In the genomic region with DNA sequence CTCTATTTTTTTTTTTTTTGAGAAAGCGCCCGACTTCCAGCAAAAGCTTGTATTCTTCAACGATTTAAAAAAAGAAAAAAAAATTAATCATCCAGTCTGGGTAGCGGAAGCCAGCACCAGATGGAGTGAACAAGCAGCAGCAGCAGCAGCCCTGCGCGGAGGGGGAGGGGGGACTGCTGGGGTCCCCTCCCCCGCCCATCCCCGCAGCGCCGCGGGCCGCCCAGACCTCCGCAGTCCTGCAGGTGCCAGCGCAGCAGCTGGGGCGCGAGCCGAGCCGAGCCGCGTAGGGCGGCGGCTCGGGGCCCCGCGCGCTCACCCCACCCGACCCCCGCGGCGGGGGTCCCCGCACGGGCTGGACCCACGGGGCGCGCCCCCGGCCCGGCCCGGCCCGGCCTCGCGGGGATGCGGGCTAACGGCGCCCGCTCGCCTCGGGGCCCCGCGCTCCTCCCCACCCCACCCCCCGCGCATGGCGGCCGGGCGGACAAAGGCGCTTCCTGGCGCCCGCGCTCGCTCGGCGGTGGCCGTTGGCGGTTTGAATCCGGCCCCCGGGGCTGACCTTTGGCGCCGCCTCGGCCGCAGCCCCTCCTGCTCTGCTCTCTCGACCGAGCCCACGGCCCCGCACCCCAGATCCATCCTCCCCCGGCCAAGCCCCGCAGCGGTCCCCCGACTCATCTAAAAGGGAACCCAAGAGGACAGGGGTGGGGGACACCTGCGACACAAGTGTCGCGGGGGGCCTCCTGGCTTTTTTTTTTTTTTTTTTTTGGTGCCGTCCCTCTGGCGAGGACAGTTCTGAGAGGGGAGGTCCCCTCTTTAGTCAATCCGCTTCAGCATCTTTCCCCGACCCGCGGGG, we compare ENCODE assay signal across 9 mouse cellular contexts. TPM values are rescaled to one million over a fixed set of nuclear protein-coding genes. Genes with fewer than 3 reads are reported as not detected.
A peak's percentile ranks its signal among the peaks of the same experiment; 100 is the strongest.
DNase-seq lines count a peak whose midpoint lies in the region; TF ChIP-seq lines count a peak whose summit lies in the region.
"Had no signal": no experiment of that assay in that cellular context is flagged by ENCODE, and none has a peak within 500 bp of the region (broad histone marks: within the 10 kb centered on the region; RNA-seq: fewer than 3 reads in every experiment).

No protein-coding gene starts in this region.

- TF ChIP-seq CTCF in brain, embryonic 14.5 days (IDR thresholded peaks at IDR 0.05; ENCODE audit: borderline replicate concordance, extremely low read depth, insufficient read depth, insufficient read length) = no peak
- TF ChIP-seq CTCF in layer of hippocampus, adult 2 months (conservative IDR thresholded peaks at IDR 0.05) = no peak

- H3K27me3 ChIP-seq in forebrain, embryonic 10.5 days (ENCODE audit: poor library complexity, severe bottlenecking) = no peaks in the 10 kb centered on the region

- H3K36me3 ChIP-seq in forebrain, embryonic 10.5 days (replicated peaks) = peaks cover 35% of the 10 kb centered on the region

- H3K9me3 ChIP-seq in forebrain, embryonic 10.5 days = no peaks in the 10 kb centered on the region

- H3K4me3 ChIP-seq in forebrain, embryonic 10.5 days = peak overlapping the region; percentile 88
- H3K4me3 ChIP-seq in layer of hippocampus, adult 2 months = peak overlapping the region; percentile 85

- H3K27ac ChIP-seq in forebrain, embryonic 10.5 days = peak overlapping the region; percentile 100
- H3K27ac ChIP-seq in layer of hippocampus, adult 2 months = peak overlapping the region; percentile 99

- peak; percentile 75 for DNase-seq in ES-CJ7 (ENCODE audit: low read depth, low spot score)
- peak; percentile 93 for DNase-seq in brain, embryonic 14.5 days (ENCODE audit: low read depth)
- peak; percentile 67 for DNase-seq in forebrain, embryonic 10.5 days (ENCODE audit: extremely low spot score, low spot score)
- peak; percentile 78 to 79 for DNase-seq in heart, postnatal 14 days
- DNase-seq in layer of hippocampus, adult 2 months (ENCODE audit: low spot score in 2 of 2) = peak; percentile 71 to 80
- peak; percentile 76 for DNase-seq in lung, postnatal 10 days
- DNase-seq in ovary, postnatal 36 days (ENCODE audit: low spot score) = peak; percentile 70
- peak; percentile 79 to 89 for DNase-seq in thymus, postnatal 36 days

- peak; percentile 77 for TF ChIP-seq POLR2A in brain, embryonic 14.5 days (IDR thresholded peaks at IDR 0.05; ENCODE audit: borderline replicate concordance, extremely low read depth, insufficient read depth, insufficient read length, poor library complexity, severe bottlenecking)

- H3K4me1 ChIP-seq in forebrain, embryonic 10.5 days = peaks cover 48% of the 10 kb centered on the region

- intact Hi-C loops in heart, postnatal 14 days (cut with DNase I) = loop anchor here (2.0 to 5.0 kb wide), 4 partner anchors 85 to 131 kb away; no protein-coding TSS in a partner anchor

- under 1% methylated on average over 86 of the region's 86 CpGs for WGBS in forebrain, embryonic 10.5 days

RNA-seq across cellular contexts. Expression of a gene that starts 0.6 kb away (rescaled TPM):
- polyA plus RNA-seq in brain, embryonic 14.5 days (2012; rRNA removed) = 919 and 1,119 TPM in 2 replicates
- 1,161 and 1,233 TPM in 2 replicates for polyA plus RNA-seq in forebrain, embryonic 10.5 days (2016; fragmentation: Nextera tagmentation; extraction: Ambion mirVana)
- total RNA-seq in heart, postnatal 14 days (2021) = 100 to 1,000 TPM; 179 to 185 TPM
- 1,000 to 10,000 TPM; 2,133 to 2,202 TPM for total RNA-seq in layer of hippocampus, adult 2 months (2021)

RNA-seq across cellular contexts. Expression of a gene that starts 18.6 kb away (rescaled TPM):
- polyA plus RNA-seq in brain, embryonic 14.5 days (2012; rRNA removed) = 0.16 TPM in 1 of 2 replicates, not detected in the other
- polyA plus RNA-seq in forebrain, embryonic 10.5 days (2016; fragmentation: Nextera tagmentation; extraction: Ambion mirVana) = not detected in 2 replicates
- not detected for total RNA-seq in heart, postnatal 14 days (2021)
- total RNA-seq in layer of hippocampus, adult 2 months (2021) = not detected
- total RNA-seq: layer of hippocampus, adult 8-10 months had no signal

Comparison
In these comparisons a context has a peak if more than half of its experiments do, and no peak if none do; other contexts are left out.
1. Peak in every context shown above with its lines: DNase-seq, H3K4me3 ChIP-seq and H3K27ac ChIP-seq.
2. RNA of a gene that starts 0.6 kb away (total RNA-seq): 2,133 to 2,202 TPM in layer of hippocampus, adult 2 months; 179 to 185 TPM in heart, postnatal 14 days; every median in the first group is over 10 times any median in the second.